Mouse (Mus musculus) frontal cortex, postnatal 36 days (tissue): ENCODE results near the gene Arhgef3.
A peak's percentile ranks its signal among the peaks of the same experiment; 100 is the strongest.

Experiments
- DNase-seq, 2 experiments: peaks; one replicate each; pipeline ENCODE4 v3.0.0; 2022; ENCODE audit warnings: low spot score in 2 of 2

The Arhgef3 gene

DNA sequence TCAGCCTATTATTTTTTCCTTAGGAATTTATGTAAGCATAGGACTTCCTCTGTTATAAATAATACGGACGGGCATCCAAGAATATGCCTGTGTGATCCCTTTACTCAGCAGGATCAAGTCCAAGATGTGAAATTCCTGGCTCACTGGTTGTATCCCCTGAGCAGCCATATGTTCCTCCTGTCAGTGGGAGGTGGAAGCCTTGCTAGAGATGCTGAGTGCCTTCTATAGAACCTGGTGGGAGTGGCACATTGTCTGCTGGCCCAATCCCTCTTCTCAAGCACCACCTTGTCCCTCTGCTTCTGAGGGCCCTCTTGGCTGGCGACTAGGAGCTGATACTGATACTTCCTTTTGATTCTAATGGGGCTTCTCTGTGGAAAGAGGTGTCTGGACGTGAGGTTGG is 155.1 kb downstream of the Arhgef3 start:
- DNase-seq = peak; percentile 70 to 91

DNA sequence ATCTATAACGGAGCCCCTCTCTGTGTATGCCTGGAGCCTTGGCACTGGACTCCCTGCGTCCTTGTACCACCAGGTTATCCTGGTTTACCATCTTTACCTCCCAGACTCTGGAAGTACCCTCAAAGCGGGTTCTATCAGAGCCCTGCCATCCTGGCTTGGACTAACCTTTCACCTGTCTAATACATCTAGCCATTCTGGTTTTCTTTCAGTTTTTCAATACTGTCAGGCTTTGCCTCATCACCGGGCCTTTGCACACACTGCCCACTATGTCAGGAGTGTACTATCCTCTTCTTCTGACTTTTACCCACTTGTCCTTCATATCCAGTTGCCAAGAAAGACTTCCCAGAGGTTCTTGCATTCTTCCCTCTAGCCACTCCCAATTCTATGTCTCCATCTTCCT is 155.8 kb downstream of the Arhgef3 start:
- DNase-seq = no peak

DNA sequence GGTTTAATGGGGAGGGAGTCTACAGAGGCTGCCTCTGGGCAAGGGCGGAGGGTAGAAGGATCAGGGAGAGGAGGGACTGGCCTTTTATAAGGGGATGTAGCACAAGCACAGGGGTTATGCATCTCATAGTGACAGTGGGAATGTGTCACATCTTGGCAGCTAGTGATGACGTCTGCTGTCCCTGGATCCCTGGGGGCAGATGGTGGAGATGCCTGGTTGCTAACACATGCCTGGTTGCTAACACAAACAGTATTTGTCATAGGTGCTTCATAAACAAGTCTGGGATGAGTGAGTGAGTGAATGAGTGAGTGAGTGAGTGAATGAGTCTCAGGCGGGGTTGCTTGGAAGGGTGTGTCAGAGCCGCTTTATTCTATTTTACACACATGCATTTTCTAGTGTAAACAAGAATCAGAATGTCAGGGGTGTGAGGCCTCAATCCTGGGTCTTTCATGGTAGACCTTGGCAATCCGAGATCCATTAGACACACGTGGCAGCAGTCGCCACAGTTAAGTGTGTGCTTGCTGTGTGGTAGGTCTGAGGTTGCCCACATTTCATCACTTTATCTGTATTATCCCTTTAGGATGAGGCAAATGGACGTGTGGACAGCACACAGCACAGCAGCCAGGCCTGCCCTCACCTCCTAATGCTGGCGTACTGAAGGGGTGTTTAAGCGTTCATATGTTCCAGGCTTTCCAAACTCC is 156.8 kb downstream of the Arhgef3 start:
- no peak for DNase-seq

DNA sequence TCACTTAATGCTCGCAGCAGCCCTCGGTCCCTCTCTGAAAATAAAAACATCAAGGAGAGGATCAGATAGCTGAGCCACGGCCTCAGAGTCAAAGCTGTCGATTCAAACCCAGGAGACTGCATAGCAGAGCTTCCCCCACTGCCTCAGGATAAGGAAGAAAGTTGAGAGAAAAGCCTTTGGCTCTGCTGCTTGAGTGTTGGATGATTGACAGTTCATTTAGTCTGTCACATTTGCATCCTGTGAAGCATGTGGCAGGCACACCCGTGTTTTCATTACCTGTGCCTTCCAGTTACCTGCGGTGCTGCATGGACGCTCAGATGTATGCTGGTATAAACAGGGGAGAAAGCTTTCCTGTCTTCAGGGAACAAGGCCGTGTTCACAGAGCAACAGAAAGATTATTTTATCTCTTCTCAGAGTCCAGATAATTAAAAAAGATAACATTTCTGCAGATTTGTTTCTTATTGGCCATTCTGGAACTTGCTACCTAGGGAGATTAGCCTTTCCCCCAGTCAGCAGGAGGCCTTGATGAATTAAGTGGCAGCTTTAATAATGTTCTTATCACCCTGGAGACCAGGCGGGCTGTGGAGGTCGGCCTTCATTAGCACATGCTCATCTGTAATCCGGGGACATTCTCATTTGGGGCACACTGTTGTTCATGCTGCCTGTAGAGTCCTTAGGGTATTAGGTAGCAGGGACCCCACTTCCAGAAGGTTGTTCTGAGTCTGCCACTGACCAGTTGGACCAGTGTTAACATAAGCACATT is 157.6 kb downstream of the Arhgef3 start:
- DNase-seq = no peak

DNA sequence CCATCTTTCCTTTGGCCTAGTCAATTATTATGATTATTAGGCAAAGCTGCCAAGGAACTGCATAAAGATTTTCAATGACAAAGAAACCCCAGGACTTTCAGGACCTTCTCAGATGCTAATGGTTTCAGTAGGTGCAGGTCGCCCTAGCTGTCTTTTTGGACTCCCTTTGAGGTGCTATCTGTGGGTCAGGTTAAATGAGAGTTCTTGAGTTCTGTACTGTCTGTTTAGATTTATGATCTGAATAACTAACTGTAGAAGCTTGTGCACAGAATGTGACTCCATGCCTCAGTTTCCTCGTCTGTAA is 158.1 kb downstream of the Arhgef3 start:
- no peak for DNase-seq

DNA sequence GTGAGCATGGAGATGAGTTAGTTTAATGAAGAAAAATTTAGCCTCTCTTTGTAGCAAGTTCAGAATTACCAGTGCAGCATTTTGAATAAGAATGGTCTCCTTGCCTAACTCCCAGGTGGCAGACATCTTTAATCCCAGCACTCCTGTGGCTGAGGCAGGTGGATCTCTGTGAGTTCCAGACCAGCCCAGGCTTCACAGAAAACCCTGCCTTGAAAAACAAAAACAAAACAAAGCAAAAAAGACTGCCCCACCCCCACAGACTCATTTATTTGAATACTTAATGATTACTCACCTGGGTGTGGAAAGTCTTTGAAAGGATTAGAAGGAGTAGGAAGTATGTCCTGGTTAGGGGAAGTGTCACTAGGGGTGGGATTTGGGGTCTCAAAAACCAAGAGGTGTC is 158.5 kb downstream of the Arhgef3 start:
- no peak for DNase-seq

DNA sequence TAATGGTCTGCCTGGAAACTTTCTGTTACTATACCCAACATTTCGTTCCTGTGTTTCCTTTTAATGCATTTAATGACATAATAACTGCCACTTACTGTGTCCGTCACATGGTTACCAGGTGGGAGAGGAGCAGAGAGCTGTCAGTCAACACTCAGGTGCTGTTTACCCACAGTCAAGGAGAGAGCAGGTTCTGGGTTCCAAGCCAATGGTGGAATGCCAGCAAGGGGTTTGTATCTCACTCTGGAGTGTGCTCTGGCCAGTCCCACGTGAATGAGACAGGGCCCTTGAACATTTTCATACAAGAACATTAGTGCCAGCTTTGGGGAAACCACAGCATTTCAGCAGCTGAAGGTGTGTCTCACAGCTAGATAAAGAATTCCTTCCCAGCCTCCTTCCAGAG is 162.6 kb downstream of the Arhgef3 start:
- DNase-seq = no peak

DNA sequence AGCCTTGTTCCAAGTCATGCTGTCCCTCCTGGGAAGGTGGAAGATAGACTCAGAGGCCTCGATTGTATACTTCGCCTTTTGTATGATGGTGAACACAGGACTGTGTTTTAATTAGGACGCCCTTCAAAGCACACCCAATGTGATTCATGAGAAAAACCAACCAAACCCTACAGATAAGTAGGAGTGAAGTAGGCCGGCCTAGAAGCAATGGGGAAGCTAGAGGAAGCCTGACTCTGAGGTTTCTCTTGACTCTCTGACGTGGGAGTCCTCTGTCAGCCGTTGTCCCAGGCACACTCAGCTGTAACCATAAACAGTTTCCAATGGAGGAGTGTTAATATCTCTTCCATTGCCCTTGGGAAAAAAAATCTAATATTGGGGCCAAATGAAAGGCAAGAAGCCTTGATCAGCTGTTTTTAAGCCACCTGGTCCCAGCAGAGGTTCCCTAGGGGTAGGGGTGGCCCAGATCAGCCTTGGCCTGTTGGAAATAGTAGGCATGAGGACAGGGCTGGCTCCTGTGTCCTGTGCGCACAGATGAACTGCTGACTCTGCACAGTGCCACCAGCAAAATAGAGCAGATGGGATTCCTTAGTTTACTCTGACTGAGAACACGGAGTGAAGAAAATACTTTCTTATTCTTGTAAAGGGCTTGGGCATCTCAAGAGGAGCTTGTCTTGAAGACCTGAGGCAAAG is 165.6 kb downstream of the Arhgef3 start:
- DNase-seq = no peak

DNA sequence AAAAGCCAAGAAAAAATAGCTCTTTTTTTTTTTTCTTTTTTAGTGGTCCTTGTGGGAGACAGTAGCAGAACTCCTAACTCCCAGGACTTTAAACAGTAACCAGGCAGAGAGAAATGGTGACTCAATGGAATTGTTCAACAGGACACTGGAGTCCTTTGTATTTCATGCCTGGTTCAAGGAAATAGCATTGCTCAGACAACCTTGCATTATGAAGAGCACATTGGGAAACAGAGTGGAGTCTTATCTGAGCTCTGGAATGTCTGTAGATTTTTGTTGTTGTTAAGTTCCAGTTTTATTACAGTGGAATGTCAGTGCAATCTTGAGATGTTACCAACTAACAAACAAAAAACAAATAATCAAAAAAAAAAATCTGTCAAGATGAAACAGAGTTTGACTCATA is 169.3 kb downstream of the Arhgef3 start:
- no peak for DNase-seq

DNA sequence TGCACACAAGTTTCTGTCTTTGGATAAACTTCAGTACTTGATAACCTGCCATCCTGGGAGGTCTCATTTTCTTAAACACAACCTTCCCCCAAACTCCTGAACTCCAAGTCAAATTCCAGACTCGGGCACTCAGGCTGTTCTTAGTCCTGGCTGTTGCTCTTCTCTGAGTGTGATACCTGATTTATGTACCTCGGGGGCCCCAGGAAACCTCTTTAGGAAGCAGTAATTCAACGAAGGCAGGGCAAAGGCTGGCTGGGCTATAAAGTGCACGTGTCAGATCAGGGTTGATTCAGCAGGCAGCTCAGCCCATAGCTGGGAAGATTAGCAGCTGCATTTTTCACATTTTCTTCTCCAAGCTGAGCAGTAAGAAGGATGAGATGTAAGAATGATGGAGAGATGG is 171.5 kb downstream of the Arhgef3 start:
- DNase-seq = no peak

DNA sequence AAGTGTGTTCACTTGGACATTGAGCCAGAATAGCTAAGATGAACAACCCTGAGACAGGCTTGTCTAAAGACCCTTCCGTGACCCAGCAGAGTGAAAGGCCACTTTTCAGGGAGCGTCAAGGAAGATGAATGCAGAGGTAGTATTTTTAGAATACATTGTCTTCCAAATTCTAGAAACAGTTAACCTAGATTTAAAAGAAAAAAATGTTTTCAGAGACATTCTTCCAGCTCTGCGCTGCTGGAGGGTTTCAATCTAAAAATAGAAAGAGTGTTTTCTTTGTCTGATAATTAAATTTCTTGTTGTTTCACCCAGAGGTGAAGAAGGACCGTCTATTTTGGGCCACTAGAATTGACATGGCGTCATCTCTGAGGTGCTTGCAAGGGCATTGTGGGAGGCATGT is 174.4 kb downstream of the Arhgef3 start:
- no peak for DNase-seq

DNA sequence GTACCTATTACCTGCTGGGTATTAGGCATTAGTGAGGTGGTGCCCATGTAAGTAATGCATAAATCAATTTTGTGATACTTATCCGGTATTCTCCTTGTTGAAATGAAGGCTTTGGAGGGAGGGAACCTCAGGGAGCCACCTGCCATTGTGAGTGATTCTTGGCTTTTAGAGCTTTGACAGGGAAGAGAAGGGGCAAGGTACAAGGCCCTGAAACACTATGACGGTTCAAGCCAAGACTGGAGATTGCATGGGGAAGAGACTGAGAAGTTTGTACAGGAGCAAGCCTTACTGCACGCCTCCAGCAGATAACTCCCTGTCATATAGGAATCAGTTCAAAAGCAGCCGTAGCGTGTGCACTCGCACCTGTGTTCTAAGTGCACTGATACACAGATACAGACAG is 177.4 kb downstream of the Arhgef3 start:
- no peak for DNase-seq

DNA sequence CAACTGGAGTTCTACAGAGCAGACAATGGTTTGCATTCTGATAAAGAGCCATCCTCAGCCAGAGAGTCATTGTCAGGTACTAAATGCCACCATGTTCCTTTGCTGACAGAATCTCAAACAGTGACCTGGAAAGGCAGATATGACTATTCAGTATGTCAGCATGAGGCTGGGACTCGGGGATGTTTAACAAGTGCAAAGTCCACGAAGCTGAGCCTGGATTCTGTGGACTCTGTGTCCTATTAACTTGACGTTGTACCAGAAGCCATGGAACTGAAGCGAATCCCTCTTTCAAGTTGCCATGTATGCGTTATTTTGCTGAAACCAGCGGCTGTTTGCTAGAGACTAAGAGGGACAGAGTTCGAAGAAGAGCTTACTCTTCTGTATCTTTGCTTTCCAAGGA is 181.1 kb downstream of the Arhgef3 start:
- no peak for DNase-seq

DNA sequence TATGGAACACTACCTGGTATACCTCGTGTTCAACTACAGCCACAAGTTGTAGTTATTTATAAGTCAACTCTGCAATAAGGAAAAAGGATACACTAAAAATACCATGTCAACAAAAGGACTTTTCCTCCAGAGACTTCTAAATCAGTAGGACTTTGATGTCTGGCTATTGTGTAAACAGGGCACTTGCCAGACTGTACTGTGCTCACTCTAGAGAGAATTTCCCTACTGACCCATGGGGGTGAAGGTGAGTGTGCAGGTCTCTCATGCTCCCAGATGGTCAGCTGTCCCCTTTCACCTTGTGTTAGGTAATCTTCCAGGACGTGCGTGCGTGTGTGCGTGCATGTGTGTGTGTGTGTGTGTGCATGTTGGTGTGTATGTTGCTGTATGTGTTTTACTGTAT is 182.3 kb downstream of the Arhgef3 start:
- no peak for DNase-seq

DNA sequence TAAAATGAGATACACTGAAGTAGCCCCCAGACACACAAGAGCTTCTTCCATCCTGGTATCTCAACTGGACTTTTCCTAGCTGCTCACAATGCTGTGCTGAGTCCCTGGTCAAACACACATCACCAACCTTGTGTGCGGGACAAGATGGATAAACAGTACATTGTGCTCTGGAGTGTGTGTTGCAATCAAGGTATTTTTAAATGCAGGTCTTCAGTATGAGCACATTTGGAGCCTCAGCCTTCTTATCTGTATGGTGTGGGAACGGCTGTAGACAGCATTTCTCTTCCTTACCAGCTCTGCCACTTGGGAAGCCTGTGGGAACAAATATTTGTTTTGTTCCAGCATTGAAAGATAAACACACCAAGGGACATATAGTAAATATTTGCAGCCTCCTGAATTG is 184.2 kb downstream of the Arhgef3 start:
- no peak for DNase-seq

DNA sequence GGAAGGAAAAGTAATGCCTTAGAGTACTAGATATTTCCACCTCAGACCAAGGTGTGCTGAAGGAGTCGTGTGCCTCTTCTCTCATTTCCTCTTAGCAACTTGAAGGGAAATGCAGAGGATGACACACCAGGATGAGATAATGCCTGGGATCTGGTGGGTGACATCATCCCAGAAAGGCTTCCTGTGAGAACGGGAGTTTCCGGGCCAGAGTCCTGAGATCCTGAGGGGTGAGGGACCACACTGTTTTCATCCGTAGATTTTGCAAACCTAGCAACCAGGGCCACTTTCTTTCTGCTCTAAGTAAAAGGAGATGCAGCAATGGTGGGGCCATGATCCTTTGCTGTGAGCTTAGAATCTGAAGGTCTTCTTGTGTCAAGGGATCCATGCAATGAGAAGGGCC is 185.0 kb downstream of the Arhgef3 start:
- DNase-seq = no peak

DNA sequence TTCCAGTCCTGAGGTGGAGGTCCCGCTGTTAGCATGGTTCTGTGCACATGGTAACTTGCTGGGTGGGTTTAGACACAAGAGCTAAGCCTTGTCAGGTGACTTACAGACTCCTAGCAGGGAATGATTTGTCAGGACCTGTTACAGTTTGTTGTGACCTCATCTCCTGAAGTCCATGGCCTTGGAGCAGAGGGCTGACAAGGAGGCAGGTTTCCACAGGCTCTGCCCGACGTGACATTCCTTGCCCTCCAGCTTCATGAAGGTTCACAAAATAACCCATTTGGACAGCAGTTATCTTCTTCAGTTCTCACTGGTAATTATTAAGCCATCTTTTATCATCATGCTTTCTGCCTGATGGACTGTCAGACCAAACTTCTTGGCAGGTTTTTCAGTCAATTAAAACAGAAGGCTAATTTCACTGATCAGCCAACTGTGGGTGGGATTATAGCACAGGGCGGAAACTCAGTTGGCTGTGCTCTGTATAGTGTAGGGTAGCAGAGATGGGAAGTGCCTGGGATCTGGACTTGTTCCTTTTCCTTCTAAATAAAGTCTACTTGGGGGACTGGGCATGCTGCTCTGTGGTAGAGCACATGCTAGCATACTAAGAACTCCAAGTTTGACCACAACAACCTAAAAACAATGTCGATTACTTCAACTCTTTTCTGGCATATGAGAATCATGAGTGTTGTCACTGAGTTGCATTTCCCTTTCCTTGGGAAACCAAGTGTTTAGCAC is 187.2 kb downstream of the Arhgef3 start:
- DNase-seq = no peak

DNA sequence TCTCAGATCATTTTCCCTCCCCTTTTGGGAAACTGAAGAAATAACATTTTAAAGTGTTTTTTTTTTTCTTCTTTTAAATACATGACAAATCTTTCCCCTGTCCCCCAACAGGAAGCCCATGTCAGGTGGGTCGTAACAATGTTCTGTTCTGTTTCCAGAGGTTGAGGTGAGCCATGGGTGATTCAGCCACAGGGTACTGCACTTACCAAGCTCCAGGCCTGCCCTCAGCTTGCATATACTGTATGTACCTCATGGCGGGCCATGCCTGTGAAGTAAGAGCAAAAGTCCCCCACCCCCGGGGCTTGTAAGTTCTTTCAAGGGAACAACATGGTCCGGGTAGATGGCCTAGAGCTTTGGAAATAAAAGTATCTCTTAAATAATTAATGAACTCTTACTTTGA is 188.6 kb downstream of the Arhgef3 start:
- DNase-seq = no peak

DNA sequence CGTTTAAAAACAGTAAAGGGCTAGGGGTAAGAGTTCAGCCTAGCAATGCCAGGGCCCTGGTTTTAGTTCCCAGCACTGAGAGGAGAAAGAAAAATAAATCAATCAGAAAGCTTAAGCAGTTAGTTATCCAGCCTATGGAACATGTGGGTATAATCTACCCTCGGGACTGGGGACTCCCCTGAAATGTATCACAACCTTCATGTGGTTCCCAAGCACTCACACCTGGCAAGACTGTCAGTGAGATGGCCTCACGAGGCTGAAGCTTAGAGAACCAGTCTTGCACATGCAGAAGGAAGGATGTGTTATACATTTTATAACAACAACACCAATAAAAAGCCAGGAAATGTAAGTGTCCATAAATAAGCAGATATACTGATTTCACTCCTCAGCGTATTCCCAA is 189.7 kb downstream of the Arhgef3 start:
- DNase-seq = no peak

DNA sequence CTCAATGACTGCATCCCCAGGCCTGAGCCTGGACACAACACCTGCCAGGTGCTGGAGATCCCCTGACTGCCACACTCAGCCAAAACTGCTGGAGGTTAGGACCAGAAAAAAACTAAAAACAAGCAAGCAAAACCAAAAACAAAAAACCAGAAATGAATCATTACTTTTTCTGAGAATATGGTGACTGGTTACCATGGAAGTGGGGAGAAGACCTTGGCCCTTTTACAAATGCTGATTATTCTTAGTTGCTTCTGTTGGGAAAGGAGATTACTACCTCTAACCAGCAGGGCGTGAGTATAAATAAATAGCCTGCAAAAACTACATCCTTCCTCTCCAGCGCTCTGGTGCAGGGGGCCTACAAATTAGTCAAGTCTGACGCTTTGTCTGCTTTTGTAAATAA is 194.1 kb downstream of the Arhgef3 start:
- no peak for DNase-seq

DNA sequence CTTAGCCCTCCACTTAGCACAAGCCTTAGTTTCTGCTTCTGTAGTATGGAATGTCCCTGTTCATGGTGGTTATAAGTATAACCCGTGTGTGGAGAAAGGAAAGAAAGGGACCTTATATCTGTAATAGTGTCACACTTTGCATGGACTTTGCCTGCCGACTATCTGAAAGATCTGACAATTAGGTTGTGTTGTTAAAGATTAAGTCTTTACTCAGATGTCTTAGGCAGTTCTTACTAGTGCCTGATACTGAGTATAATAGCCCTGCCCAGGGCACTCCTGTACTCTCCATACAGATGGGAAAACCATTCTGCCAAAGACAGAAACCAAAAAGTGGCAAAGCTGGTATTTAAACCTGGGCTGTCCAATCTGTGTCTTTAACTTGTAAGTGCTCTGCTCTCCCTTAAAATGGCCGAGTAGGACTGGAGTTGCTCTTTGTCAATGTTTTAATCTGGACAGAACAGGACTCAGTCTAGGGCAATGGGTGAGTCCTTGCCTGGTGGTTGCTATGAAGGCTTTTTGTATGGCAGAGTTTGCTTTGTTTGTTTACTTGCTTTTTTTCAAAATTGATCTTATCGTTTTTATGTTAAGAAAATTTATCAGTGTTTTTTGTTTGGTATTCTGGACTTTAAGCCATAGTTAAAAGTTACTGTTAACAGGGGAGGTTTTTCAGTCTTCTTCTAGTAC is 196.0 kb downstream of the Arhgef3 start:
- no peak for DNase-seq

DNA sequence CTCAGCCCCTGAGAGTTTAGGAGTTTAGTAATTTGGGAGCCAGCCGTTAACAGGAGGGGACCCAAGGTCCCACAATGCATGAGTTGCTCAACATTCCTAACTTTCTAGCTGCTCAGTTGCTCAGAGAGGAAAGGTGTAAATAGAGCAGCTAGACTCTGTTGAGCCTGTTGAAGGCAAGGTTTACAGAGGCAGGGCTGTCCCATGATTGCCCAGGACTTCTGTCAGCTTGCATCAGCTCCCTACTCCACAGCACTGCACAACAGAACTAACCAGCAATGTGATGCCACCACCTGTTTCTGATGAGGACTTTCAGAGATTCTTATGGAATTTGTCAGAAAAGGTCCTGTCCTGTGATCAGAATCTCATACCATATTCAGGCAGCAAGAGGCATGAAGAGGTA is 197.7 kb downstream of the Arhgef3 start:
- no peak for DNase-seq
